8 mouse cellular contexts compared by ENCODE assay signal in the genomic region with DNA sequence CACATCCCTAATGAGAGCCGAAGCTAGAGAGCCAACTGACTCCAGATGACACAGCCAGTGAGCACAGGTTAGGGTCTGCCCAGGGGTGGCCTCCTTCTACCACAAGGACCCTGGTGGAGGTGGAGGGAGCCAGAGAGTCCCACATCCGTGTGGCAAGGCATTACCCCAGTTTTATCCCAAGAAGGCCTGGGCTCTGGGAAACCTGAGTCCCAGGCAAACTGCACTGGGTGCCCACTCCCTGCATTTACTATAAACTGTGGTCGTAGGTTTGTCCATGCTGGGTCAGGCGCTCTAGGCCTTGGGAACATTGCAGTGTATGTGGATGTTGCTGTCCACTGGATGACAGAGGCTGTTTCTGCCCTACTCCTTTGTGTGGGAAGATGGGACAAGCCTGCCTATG. TPM values are rescaled to one million over a fixed set of nuclear protein-coding genes. Genes with fewer than 3 reads are reported as not detected.
DNase-seq lines count a peak whose midpoint lies in the region; ATAC-seq and TF ChIP-seq lines count a peak whose summit lies in the region.

No protein-coding gene starts in this region.

- H3K4me3 ChIP-seq in heart, embryonic 15.5 days: peak overlapping the region; percentile 13
- peak overlapping the region; percentile 48 to 66 (median 56) for H3K4me3 ChIP-seq in CH12.LX (replicated peaks in 1 of 3; ENCODE audit: low read depth in 2 of 3, low read length in 2 of 3, poor library complexity in 1 of 3)
- no peak overlapping the region for H3K4me3 ChIP-seq in embryonic facial prominence, embryonic 10.5 days
- H3K4me3 ChIP-seq in limb, embryonic 13.5 days: no peak overlapping the region

- TF ChIP-seq RAD21 in CH12.LX (IDR thresholded peaks at IDR 0.05; ENCODE audit: low read depth, low read length): no peak

- peak overlapping the region; percentile 53 for H3K27ac ChIP-seq in heart, embryonic 15.5 days
- peak overlapping the region; percentile 83; the same call in 1 of the 2 replicates for H3K27ac ChIP-seq in CH12.LX (ENCODE audit: insufficient read depth, low read depth)
- H3K27ac ChIP-seq in embryonic facial prominence, embryonic 10.5 days (replicated peaks): peak overlapping the region; percentile 36
- peak overlapping the region; percentile 81 for H3K27ac ChIP-seq in limb, embryonic 13.5 days

- peaks cover 4% of the 10 kb centered on the region; the same call in 1 of the 2 replicates for H3K36me3 ChIP-seq in heart, embryonic 15.5 days
- H3K36me3 ChIP-seq in CH12.LX (replicated peaks in 1 of 2; ENCODE audit: control insufficient read depth in 1 of 2, insufficient read depth in 1 of 2, low read length in 1 of 2): peaks cover 28 to 50% of the 10 kb centered on the region in 2 experiments
- H3K36me3 ChIP-seq in embryonic facial prominence, embryonic 10.5 days (replicated peaks): peaks cover 16% of the 10 kb centered on the region
- peaks cover 17% of the 10 kb centered on the region for H3K36me3 ChIP-seq in limb, embryonic 13.5 days

- WGBS in heart, embryonic 15.5 days: 75% methylated on average over 4 of the region's 4 CpGs
- 83% methylated on average over 4 of the region's 4 CpGs for WGBS in embryonic facial prominence, embryonic 10.5 days
- 57% methylated on average over 4 of the region's 4 CpGs for WGBS in limb, embryonic 13.5 days

- in situ Hi-C loops in CH12.LX (cut with MboI; ENCODE audit: low pct_ligation_motif_present, low pct_unique_long_range_greater_than_20kb, low sequenced_read_pairs): no loop called here

- H3K27me3 ChIP-seq in heart, embryonic 15.5 days: no peaks in the 10 kb centered on the region
- no peaks in the 10 kb centered on the region for H3K27me3 ChIP-seq in CH12.LX (replicated peaks)
- H3K27me3 ChIP-seq in embryonic facial prominence, embryonic 10.5 days (replicated peaks; ENCODE audit: low read depth, poor library complexity, severe bottlenecking): no peaks in the 10 kb centered on the region
- no peaks in the 10 kb centered on the region for H3K27me3 ChIP-seq in limb, embryonic 13.5 days

- H3K79me2 ChIP-seq in CH12.LX (replicated peaks; ENCODE audit: control insufficient read depth, extremely low read depth, insufficient read depth, poor library complexity, severe bottlenecking): no peaks in the 10 kb centered on the region

- no peaks in the 10 kb centered on the region for H3K9me3 ChIP-seq in heart, embryonic 15.5 days (replicated peaks)
- peaks cover 15% of the 10 kb centered on the region for H3K9me3 ChIP-seq in CH12.LX (replicated peaks; ENCODE audit: low read length)
- no peaks in the 10 kb centered on the region for H3K9me3 ChIP-seq in embryonic facial prominence, embryonic 10.5 days
- H3K9me3 ChIP-seq in limb, embryonic 13.5 days: peaks cover 1% of the 10 kb centered on the region; the same call in 1 of the 2 replicates

- no peak for DNase-seq in heart, postnatal 10 days
- DNase-seq in CH12.LX (ENCODE audit: extremely low read depth): no peak
- no peak for DNase-seq in embryonic facial prominence, embryonic 10.5 days (ENCODE audit: low spot score)
- DNase-seq in left cerebral cortex, adult 18-20 months (ENCODE audit: low spot score in 2 of 2): no peak
- no peak for DNase-seq in frontal cortex, postnatal 14 days (ENCODE audit: low spot score in 2 of 2)
- DNase-seq in Muller cell, postnatal 12 days (ENCODE audit: inconsistent ontology term): no peak

- intact Hi-C loops in heart, postnatal 10 days (cut with DNase I): loop anchor here (10.0 kb wide), 1 partner anchor 316 kb away; no protein-coding TSS in a partner anchor

- H3K9ac ChIP-seq in heart, embryonic 15.5 days: 0 out of 2 replicates have a peak overlapping the region, but pooled peaks have one; percentile 19
- H3K9ac ChIP-seq in CH12.LX (ENCODE audit: insufficient read depth, low read depth): peak overlapping the region; percentile 29
- H3K9ac ChIP-seq in limb, embryonic 13.5 days: peak overlapping the region; percentile 50; the same call in 1 of the 2 replicates

- peak overlapping the region; percentile 36 for H3K4me2 ChIP-seq in heart, embryonic 15.5 days
- H3K4me2 ChIP-seq in CH12.LX (ENCODE audit: insufficient read depth, low read depth, poor library complexity, severe bottlenecking): peak overlapping the region; percentile 75
- peak overlapping the region; percentile 36 for H3K4me2 ChIP-seq in limb, embryonic 13.5 days (replicated peaks)

- no peak for ATAC-seq in heart, embryonic 15.5 days (replicated peaks; ENCODE audit: insufficient number of reproducible peaks, insufficient read depth, low FRiP score, low read depth)
- ATAC-seq in limb, embryonic 13.5 days (ENCODE audit: low FRiP score, low read depth): no peak

- TF ChIP-seq POLR2A in CH12.LX (IDR thresholded peaks at IDR 0.05; ENCODE audit: low read depth, low read length): no peak

- no peak for TF ChIP-seq CTCF in CH12.LX (conservative IDR thresholded peaks at IDR 0.05 in 1 of 2, IDR thresholded peaks at IDR 0.05 in 1 of 2; ENCODE audit: low read depth in 2 of 2, low read length in 2 of 2)

- TF ChIP-seq EP300 in CH12.LX (IDR thresholded peaks at IDR 0.05; ENCODE audit: low read length): no peak

- H3K4me1 ChIP-seq in heart, embryonic 15.5 days (replicated peaks): peaks cover 35% of the 10 kb centered on the region
- peaks cover 33 to 60% of the 10 kb centered on the region in 2 experiments for H3K4me1 ChIP-seq in CH12.LX (ENCODE audit: control insufficient read depth in 1 of 2, insufficient read depth in 2 of 2)
- H3K4me1 ChIP-seq in embryonic facial prominence, embryonic 10.5 days: peaks cover 31% of the 10 kb centered on the region
- peaks cover 30% of the 10 kb centered on the region for H3K4me1 ChIP-seq in limb, embryonic 13.5 days

- dilution Hi-C loops in CH12.LX (cut with MboI; ENCODE audit: extremely low pct_ligation_motif_present, extremely low pct_unique_long_range_greater_than_20kb, low sequenced_read_pairs): no loop called here

TF ChIP-seq in CH12.LX, 34 proteins besides CTCF, POLR2A, EP300 and RAD21 (continues in another document):
- TF ChIP-seq MAX (IDR thresholded peaks at IDR 0.05; ENCODE audit: low read length): no peak
- TF ChIP-seq POLR2AphosphoS2 (IDR thresholded peaks at IDR 0.05; ENCODE audit: low read depth, low read length): no peak; the same call in 1 of the 2 replicates
- TF ChIP-seq USF2 (conservative IDR thresholded peaks at IDR 0.05; ENCODE audit: low read depth, low read length): no peak
- TF ChIP-seq RCOR1 (conservative IDR thresholded peaks at IDR 0.05; ENCODE audit: low read depth, low read length): no peak
- no peak for TF ChIP-seq NRF1 (IDR thresholded peaks at IDR 0.05; ENCODE audit: low read depth, low read length)
- TF ChIP-seq ELF1 (IDR thresholded peaks at IDR 0.05; ENCODE audit: low read depth, low read length): no peak

RNA-seq across cellular contexts. Expression of gene Lgals3bp, which starts 0.7 kb away (rescaled TPM):
- 9.6 and 20.7 TPM in 2 replicates for polyA plus RNA-seq in heart, embryonic 15.5 days (2015; fragmentation: Nextera tagmentation; extraction: Ambion mirVana)
- total RNA-seq in heart, postnatal 10 days (2021): 10 to 100 TPM; 31.3 to 31.7 TPM
- total RNA-seq in CH12.LX (2012; rRNA removed) (67.3 and 93.0 TPM in 2 replicates), CH12.LX (2014; rRNA removed) (134 and 146 TPM in 2 replicates)
- 310 and 338 TPM in 2 replicates for polyA plus RNA-seq in CH12.LX (2012; ENCODE audit: insufficient read length, low read depth)
- polyA plus RNA-seq in embryonic facial prominence, embryonic 10.5 days (2016; fragmentation: Nextera tagmentation; extraction: Ambion mirVana): 0.86 and 0.88 TPM in 2 replicates
- polyA plus RNA-seq in limb, embryonic 13.5 days (2015; fragmentation: Nextera tagmentation; extraction: Ambion mirVana): 7.3 TPM in 2 replicates
- total RNA-seq in left cerebral cortex, adult 18-20 months (2021): 10 to 100 TPM; 21.7 to 21.9 TPM

RNA-seq across cellular contexts. Expression of gene Cant1, which starts 17.7 kb away (rescaled TPM):
- 17.2 and 24.3 TPM in 2 replicates for polyA plus RNA-seq in heart, embryonic 15.5 days (2015; fragmentation: Nextera tagmentation; extraction: Ambion mirVana)
- 10 to 100 TPM; 20.4 to 22.0 TPM for total RNA-seq in heart, postnatal 10 days (2021)
- total RNA-seq in CH12.LX (2012; rRNA removed) (36.7 and 40.2 TPM in 2 replicates), CH12.LX (2014; rRNA removed) (25.1 and 28.8 TPM in 2 replicates)
- 31.2 and 31.8 TPM in 2 replicates for polyA plus RNA-seq in CH12.LX (2012; ENCODE audit: insufficient read length, low read depth)
- 20.2 and 20.8 TPM in 2 replicates for polyA plus RNA-seq in embryonic facial prominence, embryonic 10.5 days (2016; fragmentation: Nextera tagmentation; extraction: Ambion mirVana)
- polyA plus RNA-seq in limb, embryonic 13.5 days (2015; fragmentation: Nextera tagmentation; extraction: Ambion mirVana): 31.1 and 32.1 TPM in 2 replicates
- 10 to 100 TPM; 38.7 to 40.4 TPM for total RNA-seq in left cerebral cortex, adult 18-20 months (2021)

RNA-seq across cellular contexts. Expression of gene C1qtnf1, which starts 26.8 kb away (rescaled TPM):
- polyA plus RNA-seq in heart, embryonic 15.5 days (2015; fragmentation: Nextera tagmentation; extraction: Ambion mirVana): 7.9 and 10.1 TPM in 2 replicates
- 10 to 100 TPM; 38.0 to 38.4 TPM for total RNA-seq in heart, postnatal 10 days (2021)
- total RNA-seq in CH12.LX (2012; rRNA removed) (0.13 and 0.76 TPM in 2 replicates), CH12.LX (2014; rRNA removed) (0.15 and 0.19 TPM in 2 replicates)
- 0.12 TPM in 1 of 2 replicates, not detected in the other for polyA plus RNA-seq in CH12.LX (2012; ENCODE audit: insufficient read length, low read depth)
- polyA plus RNA-seq in embryonic facial prominence, embryonic 10.5 days (2016; fragmentation: Nextera tagmentation; extraction: Ambion mirVana): 2.6 and 3.4 TPM in 2 replicates
- polyA plus RNA-seq in limb, embryonic 13.5 days (2015; fragmentation: Nextera tagmentation; extraction: Ambion mirVana): 6.6 TPM in 2 replicates
- total RNA-seq in left cerebral cortex, adult 18-20 months (2021): 1 to 10 TPM; 4.3 to 4.6 TPM

RNA-seq across cellular contexts. Expression of gene Timp2, which starts 45.7 kb away (rescaled TPM):
- polyA plus RNA-seq in heart, embryonic 15.5 days (2015; fragmentation: Nextera tagmentation; extraction: Ambion mirVana): 67.1 and 85.2 TPM in 2 replicates
- total RNA-seq in heart, postnatal 10 days (2021): 100 to 1,000 TPM; 199 to 211 TPM
- total RNA-seq in CH12.LX (2012; rRNA removed) (0.34 and 0.38 TPM in 2 replicates), CH12.LX (2014; rRNA removed) (0.12 TPM in 1 of 2 replicates, not detected in the other)
- polyA plus RNA-seq in CH12.LX (2012; ENCODE audit: insufficient read length, low read depth): 0.57 TPM in 1 of 2 replicates, not detected in the other
- 40.0 and 46.9 TPM in 2 replicates for polyA plus RNA-seq in embryonic facial prominence, embryonic 10.5 days (2016; fragmentation: Nextera tagmentation; extraction: Ambion mirVana)
- polyA plus RNA-seq in limb, embryonic 13.5 days (2015; fragmentation: Nextera tagmentation; extraction: Ambion mirVana): 115 and 116 TPM in 2 replicates
- total RNA-seq in left cerebral cortex, adult 18-20 months (2021): 100 to 1,000 TPM; 232 to 261 TPM

RNA-seq across cellular contexts. Expression of gene Cep295nl, which starts 58.9 kb away (rescaled TPM):
- 0.20 and 0.33 TPM in 2 replicates for polyA plus RNA-seq in heart, embryonic 15.5 days (2015; fragmentation: Nextera tagmentation; extraction: Ambion mirVana)
- 1 to 10 TPM; 1.4 to 2.0 TPM for total RNA-seq in heart, postnatal 10 days (2021)
- total RNA-seq in CH12.LX (2012; rRNA removed) (not detected in 2 replicates), CH12.LX (2014; rRNA removed) (not detected in 2 replicates)
- polyA plus RNA-seq in CH12.LX (2012; ENCODE audit: insufficient read length, low read depth): not detected in 2 replicates
- polyA plus RNA-seq in embryonic facial prominence, embryonic 10.5 days (2016; fragmentation: Nextera tagmentation; extraction: Ambion mirVana): 0.13 and 0.56 TPM in 2 replicates
- 0.55 and 0.86 TPM in 2 replicates for polyA plus RNA-seq in limb, embryonic 13.5 days (2015; fragmentation: Nextera tagmentation; extraction: Ambion mirVana)
- total RNA-seq in left cerebral cortex, adult 18-20 months (2021): 1 to 10 TPM in 1 of 2 experiments, under 1 TPM in 1; 0.82 to 1.3 TPM

Comparison
In these comparisons a context has a peak if more than half of its experiments do, and no peak if none do; other contexts are left out.
1. H3K4me3 ChIP-seq: peak in heart, embryonic 15.5 days (single experiment) and CH12.LX (3 of 3); none in embryonic facial prominence, embryonic 10.5 days (single experiment) and limb, embryonic 13.5 days (single experiment).
2. RNA of gene Lgals3bp, which starts 0.7 kb away (polyA plus RNA-seq): 310 to 338 TPM in CH12.LX; 9.6 to 20.7 TPM in heart, embryonic 15.5 days, 7.3 TPM in limb, embryonic 13.5 days and 0.86 to 0.88 TPM in embryonic facial prominence, embryonic 10.5 days; every median in the first group is over 10 times any median in the second.
3. Peak in every context shown above with its lines, with median percentiles within 50 percentile points of each other: H3K27ac ChIP-seq, H3K4me2 ChIP-seq and H3K9ac ChIP-seq.